Mouse (Mus musculus): ENCODE measurements around the gene Pus10. TPM values are rescaled to one million over a fixed set of nuclear protein-coding genes. Genes with fewer than 3 reads are reported as not detected.

Pus10 gene
- polyA plus RNA-seq, 1 experiment from 2014 or later: 12.0 TPM

DNA sequence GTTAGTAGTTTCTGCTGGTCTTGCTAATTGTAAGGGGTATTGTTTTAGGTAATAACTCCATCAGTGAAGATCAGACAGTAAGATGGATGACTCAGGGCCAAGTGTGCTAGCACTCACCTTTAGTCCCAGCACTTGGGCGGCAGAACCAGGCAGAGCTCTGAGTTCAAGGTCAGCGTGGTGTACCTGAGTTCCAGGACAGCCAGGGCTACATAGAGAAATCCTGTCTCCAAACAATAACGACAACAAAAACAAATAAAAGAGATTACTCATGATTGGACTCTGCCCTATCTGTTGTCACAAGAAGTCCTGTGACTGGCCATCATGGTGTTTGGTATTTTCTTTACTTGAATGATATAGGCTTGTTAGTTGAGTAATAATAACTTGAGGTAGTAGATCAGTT, 36.4 kb downstream of the Pus10 start:
- Histone ChIP-seq H3K27ac (no peak overlapping the region), H3K9ac (no peak overlapping the region), H3K36me3 (replicated peaks) (0 out of 2 replicates have a peak, but pooled peaks cover 5% of the 10 kb centered on the region), H3K4me2 (no peak overlapping the region), H3K4me1 (no peaks in the 10 kb centered on the region), H3K4me3 (no peak overlapping the region), H3K27me3 (replicated peaks) (no peaks in the 10 kb centered on the region), H3K9me3 (no peaks in the 10 kb centered on the region)
- 95% methylated on average over 3 of the region's 3 CpGs for WGBS
- ATAC-seq (replicated peaks): no peak

DNA sequence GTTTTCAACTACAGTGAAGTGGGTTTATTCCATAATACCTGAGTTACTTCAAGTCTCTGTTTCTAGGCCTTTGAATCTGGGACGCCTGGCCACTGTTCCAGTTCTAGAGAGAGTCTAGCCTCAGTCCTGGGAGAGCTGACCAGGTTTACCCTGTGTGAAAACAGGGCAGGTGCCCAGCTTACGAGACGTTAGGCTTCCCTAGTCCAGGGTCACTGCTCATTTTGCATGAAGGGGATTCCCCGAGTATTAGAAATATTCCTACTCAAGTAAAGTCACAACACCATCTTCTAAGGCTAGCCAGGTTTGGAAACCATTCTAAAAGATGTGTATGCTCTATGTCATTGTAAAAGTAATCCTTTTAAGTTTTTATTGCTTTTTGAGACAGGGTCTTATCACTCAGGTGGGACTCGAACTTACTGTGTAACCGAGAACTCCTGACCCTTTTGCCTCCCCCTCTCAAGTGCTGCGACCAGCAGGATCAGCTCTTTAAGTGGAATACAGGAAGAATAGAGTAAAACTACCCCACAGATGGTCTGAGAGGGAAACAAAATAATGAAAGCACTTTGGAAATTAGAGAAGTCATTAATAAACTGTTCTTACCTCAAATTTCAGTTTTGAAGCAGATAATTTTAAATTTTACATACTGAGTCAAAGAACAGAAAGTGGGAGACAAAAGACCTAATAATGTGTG, 39.3 kb downstream of the Pus10 start:
- peaks cover 17% of the 10 kb centered on the region; the same call in 1 of the 2 replicates for H3K36me3 ChIP-seq (replicated peaks)
- H3K9ac ChIP-seq: no peak overlapping the region
- WGBS: 89% methylated on average over 7 of the region's 7 CpGs
- H3K4me2 ChIP-seq: no peak overlapping the region
- no peak overlapping the region for H3K4me3 ChIP-seq
- H3K4me1 ChIP-seq: no peaks in the 10 kb centered on the region
- no peaks in the 10 kb centered on the region for H3K27me3 ChIP-seq (replicated peaks)
- no peaks in the 10 kb centered on the region for H3K9me3 ChIP-seq
- no peak overlapping the region for H3K27ac ChIP-seq
- no peak for ATAC-seq (replicated peaks)

DNA sequence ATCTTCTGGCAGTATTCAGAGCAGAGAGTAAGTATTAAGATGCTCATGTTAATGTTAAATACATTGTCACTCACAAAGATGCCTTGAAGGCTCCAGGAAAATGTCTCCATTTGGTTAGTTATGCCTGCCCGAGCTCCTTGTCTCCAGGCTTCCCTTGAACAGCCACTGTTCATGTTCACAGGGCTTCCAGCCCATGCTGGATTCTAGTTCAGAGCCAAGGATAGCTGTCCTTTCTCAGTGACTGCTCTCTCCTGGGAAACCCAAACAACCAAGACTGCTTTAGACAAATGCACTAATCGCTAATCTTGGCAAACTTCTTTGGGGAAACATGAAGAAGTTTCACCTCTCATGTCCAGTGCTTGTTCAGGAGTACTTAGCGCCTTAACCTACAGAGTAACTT, 46.8 kb downstream of the Pus10 start:
- WGBS: 91% methylated on average over 3 of the region's 3 CpGs
- Histone ChIP-seq H3K27ac (no peak overlapping the region), H3K36me3 (replicated peaks) (peaks cover 37% of the 10 kb centered on the region), H3K9me3 (no peaks in the 10 kb centered on the region), H3K9ac (no peak overlapping the region), H3K4me1 (no peaks in the 10 kb centered on the region), H3K27me3 (replicated peaks) (no peaks in the 10 kb centered on the region), H3K4me2 (no peak overlapping the region), H3K4me3 (no peak overlapping the region)
- no peak for ATAC-seq (replicated peaks)

DNA sequence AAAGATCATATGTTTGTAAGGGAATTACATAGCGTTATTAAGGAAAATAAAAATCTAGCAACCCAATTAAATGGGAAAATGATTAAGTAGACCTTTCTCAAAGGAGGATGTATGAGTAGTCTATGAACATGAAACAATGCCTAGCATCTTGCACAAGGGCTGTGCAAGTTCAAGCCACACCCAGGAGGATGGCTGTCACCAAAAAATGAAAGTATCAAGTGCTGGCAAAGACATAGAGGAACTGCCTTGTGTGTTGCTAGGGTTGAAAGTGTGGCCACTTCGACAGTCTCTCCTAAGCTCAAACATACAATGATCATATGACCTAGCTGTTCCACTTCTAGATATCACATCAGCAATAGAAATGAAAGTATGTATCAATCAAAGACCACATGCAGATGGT, 53.4 kb downstream of the Pus10 start:
- Histone ChIP-seq H3K27ac (no peak overlapping the region), H3K4me2 (no peak overlapping the region), H3K36me3 (replicated peaks) (peaks cover 18% of the 10 kb centered on the region), H3K9ac (no peak overlapping the region), H3K27me3 (replicated peaks) (no peaks in the 10 kb centered on the region), H3K9me3 (no peaks in the 10 kb centered on the region), H3K4me3 (no peak overlapping the region), H3K4me1 (no peaks in the 10 kb centered on the region)
- no peak for ATAC-seq (replicated peaks)
- 100% methylated on average over 2 of the region's 2 CpGs for WGBS

DNA sequence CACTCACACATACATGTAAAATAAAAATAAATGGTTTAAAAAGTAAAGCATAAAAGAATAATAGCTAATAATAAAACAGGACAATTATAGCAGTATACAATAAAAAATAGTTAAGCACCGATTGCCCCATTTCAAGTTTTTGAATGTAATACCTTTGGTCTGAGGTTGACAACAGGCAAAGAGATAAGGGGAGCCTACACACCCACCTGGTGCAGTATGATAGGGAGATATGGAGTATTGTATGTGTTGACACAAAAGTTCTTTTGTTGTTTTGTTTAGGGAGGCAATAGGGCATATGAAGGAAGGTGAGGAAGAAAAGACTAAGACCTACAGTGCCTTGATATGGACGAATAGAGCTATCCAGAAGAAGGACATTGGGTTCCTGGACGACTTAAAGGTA, 54.4 kb downstream of the Pus10 start:
- peaks cover 18% of the 10 kb centered on the region for H3K36me3 ChIP-seq (replicated peaks)
- no peak overlapping the region for H3K27ac ChIP-seq
- 86% methylated on average over 3 of the region's 3 CpGs for WGBS
- H3K9ac ChIP-seq: no peak overlapping the region
- H3K9me3 ChIP-seq: no peaks in the 10 kb centered on the region
- ATAC-seq (replicated peaks): no peak
- H3K4me2 ChIP-seq: no peak overlapping the region
- H3K4me3 ChIP-seq: no peak overlapping the region
- H3K27me3 ChIP-seq (replicated peaks): no peaks in the 10 kb centered on the region
- H3K4me1 ChIP-seq: no peaks in the 10 kb centered on the region

DNA sequence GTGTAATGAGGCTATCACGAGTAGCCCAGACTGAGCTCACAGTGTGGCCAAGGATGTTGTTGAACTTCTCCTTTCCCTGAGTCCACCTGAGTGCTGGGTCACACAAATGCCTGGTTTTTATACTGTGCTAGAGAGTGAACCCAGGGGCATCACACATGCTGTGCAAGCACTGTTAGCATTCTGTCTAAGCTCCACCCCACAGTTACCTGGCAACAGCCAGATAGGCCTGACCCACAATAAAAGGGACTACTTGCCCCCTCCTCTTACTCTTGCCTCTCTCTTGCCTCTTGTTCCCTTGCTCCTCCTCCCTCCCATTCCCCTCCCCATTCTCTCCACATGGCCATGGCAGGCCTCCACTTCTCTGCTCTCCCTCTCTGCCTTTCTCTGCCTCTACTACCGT, 56.9 kb downstream of the Pus10 start:
- no peak overlapping the region for H3K27ac ChIP-seq
- no peak for ATAC-seq (replicated peaks)
- H3K27me3 ChIP-seq (replicated peaks): no peaks in the 10 kb centered on the region
- H3K4me1 ChIP-seq: no peaks in the 10 kb centered on the region
- 26% methylated on average over 2 of the region's 2 CpGs for WGBS
- H3K36me3 ChIP-seq (replicated peaks): peaks cover 14% of the 10 kb centered on the region
- H3K4me3 ChIP-seq: no peak overlapping the region
- no peak overlapping the region for H3K4me2 ChIP-seq
- no peaks in the 10 kb centered on the region for H3K9me3 ChIP-seq
- no peak overlapping the region for H3K9ac ChIP-seq

DNA sequence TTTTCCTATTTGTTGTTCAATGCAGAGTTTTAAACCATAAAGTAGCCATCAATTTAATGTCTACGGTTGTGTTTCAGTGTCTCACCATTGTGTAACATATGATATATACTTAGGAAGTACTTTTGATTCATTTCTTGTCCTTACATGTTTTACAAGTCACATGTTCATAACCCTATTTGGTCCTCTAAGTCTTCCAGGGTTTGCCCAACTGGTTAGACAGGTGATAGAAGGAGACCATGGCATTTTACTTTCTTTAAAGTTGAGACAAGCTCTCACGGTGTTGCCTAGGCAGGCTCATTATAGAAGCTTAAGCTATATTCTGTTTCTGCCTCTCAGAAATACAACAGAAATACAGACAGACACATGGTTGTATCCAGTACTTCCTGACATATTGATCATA, 60.4 kb downstream of the Pus10 start:
- Histone ChIP-seq H3K9ac (no peak overlapping the region), H3K27me3 (replicated peaks) (no peaks in the 10 kb centered on the region), H3K4me2 (no peak overlapping the region), H3K9me3 (no peaks in the 10 kb centered on the region), H3K4me3 (no peak overlapping the region), H3K4me1 (no peaks in the 10 kb centered on the region), H3K27ac (no peak overlapping the region), H3K36me3 (replicated peaks) (peaks cover 5% of the 10 kb centered on the region; the same call in 1 of the 2 replicates)
- ATAC-seq (replicated peaks): no peak
- WGBS: 93% methylated on average over 2 of the region's 2 CpGs

DNA sequence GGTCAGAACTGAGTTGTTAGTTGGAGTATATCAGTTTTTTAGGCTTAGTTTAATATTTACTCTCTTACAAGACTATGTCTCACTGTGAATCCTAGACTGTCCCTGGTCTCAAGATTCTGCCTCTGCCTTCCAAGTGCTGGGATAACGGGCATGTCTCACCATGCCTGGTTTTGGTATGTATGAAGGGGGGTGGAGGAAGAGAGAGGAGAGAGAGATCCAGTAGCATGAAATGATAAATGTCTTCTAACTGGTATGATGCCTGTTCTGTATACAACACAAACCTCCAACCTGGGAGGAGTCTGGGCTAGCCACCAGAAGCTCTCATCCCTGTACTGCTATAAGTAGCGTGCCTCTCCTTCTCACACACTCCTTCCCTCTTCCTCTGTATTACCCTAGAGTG, 61.0 kb downstream of the Pus10 start:
- H3K36me3 ChIP-seq (replicated peaks): peaks cover 8% of the 10 kb centered on the region; the same call in 1 of the 2 replicates

DNA sequence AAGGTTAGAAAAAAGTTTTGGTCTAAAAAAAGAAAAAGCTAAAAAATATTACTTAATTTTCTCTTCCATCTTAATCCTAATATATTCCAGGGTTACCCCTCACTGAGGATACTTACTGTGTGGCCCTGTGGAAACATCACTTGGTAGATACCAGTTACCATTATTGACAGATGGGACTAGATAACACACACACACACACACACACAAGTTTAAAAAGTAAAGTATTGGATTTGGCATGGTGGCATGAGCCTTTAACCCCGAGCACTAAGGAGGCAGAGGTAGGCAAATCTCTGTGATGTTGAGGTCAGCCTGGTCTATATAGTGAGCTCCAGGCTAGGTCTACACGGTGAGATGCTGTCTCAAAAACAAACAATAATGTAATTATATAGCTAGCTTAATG, 62.7 kb downstream of the Pus10 start:
- no peak for ATAC-seq (replicated peaks)
- WGBS: 92% methylated on average over 2 of the region's 2 CpGs

More for the DNA sequence above, 61.0 kb downstream of the Pus10 start:
- H3K27me3 ChIP-seq (replicated peaks): no peaks in the 10 kb centered on the region
- no peak overlapping the region for H3K27ac ChIP-seq
- H3K9ac ChIP-seq: no peak overlapping the region
- no peak overlapping the region for H3K4me3 ChIP-seq
- no peak for ATAC-seq (replicated peaks)
- no peak overlapping the region for H3K4me2 ChIP-seq
- WGBS: 87% methylated on average over 2 of the region's 2 CpGs
- H3K9me3 ChIP-seq: no peaks in the 10 kb centered on the region
- H3K4me1 ChIP-seq: no peaks in the 10 kb centered on the region

DNA sequence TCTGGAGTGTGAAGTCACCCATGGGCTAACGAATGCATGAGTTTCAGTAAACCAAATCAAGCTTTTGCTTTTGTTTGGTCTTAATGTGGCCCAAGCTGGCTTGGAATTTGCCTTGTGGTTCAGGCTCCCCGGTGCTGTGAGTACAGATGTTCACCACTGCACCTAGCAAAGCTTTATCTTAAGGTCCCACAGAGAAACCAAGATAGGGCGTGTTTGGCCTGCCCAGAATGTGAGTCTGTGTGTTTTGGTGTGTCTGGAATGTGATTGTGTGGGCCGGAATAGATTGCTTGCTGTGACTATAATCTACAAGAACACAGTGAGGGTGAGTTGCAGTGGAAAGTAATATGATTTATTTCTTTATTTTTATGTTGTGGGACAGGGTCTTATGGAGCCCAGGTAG, 64.6 kb downstream of the Pus10 start:
- H3K9me3 ChIP-seq: no peaks in the 10 kb centered on the region
- no peaks in the 10 kb centered on the region for H3K27me3 ChIP-seq (replicated peaks)
- H3K4me2 ChIP-seq: no peak overlapping the region
- no peak for ATAC-seq (replicated peaks)
- H3K9ac ChIP-seq: no peak overlapping the region
- H3K27ac ChIP-seq: no peak overlapping the region
- 97% methylated on average over 4 of the region's 4 CpGs for WGBS
- no peaks in the 10 kb centered on the region for H3K4me1 ChIP-seq
- peaks cover 6% of the 10 kb centered on the region; the same call in 1 of the 2 replicates for H3K36me3 ChIP-seq (replicated peaks)
- no peak overlapping the region for H3K4me3 ChIP-seq

More for the DNA sequence above, 62.7 kb downstream of the Pus10 start:
- no peaks in the 10 kb centered on the region for H3K27me3 ChIP-seq (replicated peaks)
- H3K4me2 ChIP-seq: no peak overlapping the region
- no peak overlapping the region for H3K27ac ChIP-seq
- no peak overlapping the region for H3K9ac ChIP-seq
- H3K4me1 ChIP-seq: no peaks in the 10 kb centered on the region
- no peaks in the 10 kb centered on the region for H3K9me3 ChIP-seq
- peaks cover 8% of the 10 kb centered on the region; the same call in 1 of the 2 replicates for H3K36me3 ChIP-seq (replicated peaks)
- H3K4me3 ChIP-seq: no peak overlapping the region

DNA sequence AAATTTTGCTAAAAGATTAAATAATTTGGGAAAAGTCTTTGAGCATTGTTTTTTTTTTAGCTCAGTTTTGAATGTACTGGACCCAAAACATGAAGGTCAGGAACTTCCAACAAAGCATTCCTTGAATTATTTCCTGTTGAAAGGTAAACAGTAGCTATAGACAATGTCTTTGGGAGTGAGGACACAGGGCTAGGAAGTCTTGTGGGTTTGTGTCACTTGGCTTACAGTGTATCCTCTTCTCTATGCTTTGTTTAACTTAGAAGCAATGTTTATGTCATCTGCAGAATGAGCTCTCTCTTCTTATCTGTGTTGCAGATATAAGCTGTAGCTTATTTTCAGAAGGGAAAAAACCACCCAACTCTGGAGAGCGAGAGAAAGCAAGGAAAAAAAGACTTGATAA, 67.4 kb downstream of the Pus10 start:
- H3K4me3 ChIP-seq: no peak overlapping the region
- no peaks in the 10 kb centered on the region for H3K27me3 ChIP-seq (replicated peaks)
- H3K27ac ChIP-seq: no peak overlapping the region
- H3K4me2 ChIP-seq: no peak overlapping the region
- H3K9me3 ChIP-seq: no peaks in the 10 kb centered on the region
- no peak for ATAC-seq (replicated peaks)
- peaks cover 4% of the 10 kb centered on the region; the same call in 1 of the 2 replicates for H3K36me3 ChIP-seq (replicated peaks)
- no peak overlapping the region for H3K9ac ChIP-seq
- H3K4me1 ChIP-seq: no peaks in the 10 kb centered on the region
- WGBS: 82% methylated on average over 1 of the region's 1 CpGs

DNA sequence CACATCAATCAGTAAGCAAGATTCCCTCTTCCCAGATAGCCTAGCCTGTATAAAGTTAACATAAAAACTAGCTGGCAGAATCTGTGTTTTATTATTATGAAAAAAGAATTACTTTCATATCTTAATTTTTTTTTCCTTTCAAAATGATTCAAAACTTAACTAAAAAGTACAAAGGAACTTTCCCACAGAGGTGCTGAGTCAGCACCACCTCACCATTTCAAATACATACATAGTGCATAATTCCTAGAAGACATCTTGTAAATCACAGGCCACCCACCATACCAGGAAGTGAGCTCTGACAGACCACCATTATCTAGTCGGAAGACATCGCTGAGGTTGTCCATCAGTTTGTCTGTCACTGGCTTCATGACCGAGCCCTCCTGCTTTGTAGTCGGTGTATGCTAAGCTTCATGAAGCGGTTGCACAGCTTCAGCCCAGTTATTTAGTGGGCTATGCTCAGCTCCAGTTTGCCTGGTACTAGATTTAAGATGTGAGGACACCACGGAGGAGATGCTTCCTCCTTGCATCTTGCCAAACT, 69.3 kb downstream of the Pus10 start:
- ATAC-seq (replicated peaks): no peak
- 92% methylated on average over 6 of the region's 6 CpGs for WGBS

More for the DNA sequence above, 69.3 kb downstream of the Pus10 start:
- no peak overlapping the region for H3K4me3 ChIP-seq
- H3K27me3 ChIP-seq (replicated peaks): no peaks in the 10 kb centered on the region
- no peaks in the 10 kb centered on the region for H3K4me1 ChIP-seq
- H3K9ac ChIP-seq: no peak overlapping the region
- H3K9me3 ChIP-seq: no peaks in the 10 kb centered on the region
- peaks cover 4% of the 10 kb centered on the region; the same call in 1 of the 2 replicates for H3K36me3 ChIP-seq (replicated peaks)
- no peak overlapping the region for H3K4me2 ChIP-seq
- H3K27ac ChIP-seq: no peak overlapping the region

All from midbrain, embryonic 15.5 days (tissue).